Mouse (Mus musculus) splenic B cell, adult 2 months (primary cell): ENCODE measurements around the gene Rbp1.

ENCODE experiments used
- DNase-seq: peaks from one replicate; pipeline ENCODE4 v3.0.0-alpha.2; 2011; ENCODE audit warnings: low read depth, low spot score
- H3K27me3 ChIP-seq: 2 replicates; pipeline ENCODE4 v1.6.1; 2012; ENCODE audit warnings: mild to moderate bottlenecking, low read length, moderate library complexity, mixed read lengths; ENCODE audit not compliant: control insufficient read depth, poor library complexity, insufficient read depth, severe bottlenecking
- H3K36me3 ChIP-seq: 2 replicates; pipeline ENCODE4 v1.6.1; 2012; ENCODE audit warnings: mild to moderate bottlenecking, low read length, moderate library complexity, mixed read lengths; ENCODE audit not compliant: control insufficient read depth, poor library complexity, insufficient read depth, severe bottlenecking

Rbp1 gene

GRCm38 (mm10) chr9:98422656-98423055, at the start of gene Rbp1:
Rbp1 (plus strand) TSS chr9:98422961.
- Histone ChIP-seq H3K27me3 (no peaks in the 10 kb centered on the region), H3K36me3 (no peaks in the 10 kb centered on the region)
- DNase-seq, result no peak

- Histone ChIP-seq H3K27me3 (no peaks in the 10 kb centered on the region), H3K36me3 (no peaks in the 10 kb centered on the region)
- DNase-seq, result no peak
Measured at GRCm38 (mm10) chr9:98373358-98373757, 49.4 kb upstream of the Rbp1 start.

- H3K27me3 ChIP-seq, result no peaks in the 10 kb centered on the region
- no peaks in the 10 kb centered on the region for H3K36me3 ChIP-seq
- no peak for DNase-seq
Measured at GRCm38 (mm10) chr9:98374897-98375296, 47.9 kb upstream of the Rbp1 start.

GRCm38 (mm10) chr9:98375329-98376170, 47.2 kb upstream of the Rbp1 start:
- DNase-seq, result no peak
- H3K27me3 ChIP-seq, result no peaks in the 10 kb centered on the region
- H3K36me3 ChIP-seq, result no peaks in the 10 kb centered on the region

GRCm38 (mm10) chr9:98379736-98380135, 43.0 kb upstream of the Rbp1 start:
- Histone ChIP-seq H3K36me3 (no peaks in the 10 kb centered on the region), H3K27me3 (no peaks in the 10 kb centered on the region)
- DNase-seq, result no peak

- DNase-seq, result no peak
- Histone ChIP-seq H3K27me3 (no peaks in the 10 kb centered on the region), H3K36me3 (no peaks in the 10 kb centered on the region)
Measured at GRCm38 (mm10) chr9:98380593-98380992, 42.2 kb upstream of the Rbp1 start.

- no peaks in the 10 kb centered on the region for H3K27me3 ChIP-seq
- no peaks in the 10 kb centered on the region for H3K36me3 ChIP-seq
- DNase-seq, result no peak
Measured at GRCm38 (mm10) chr9:98387741-98388632, 34.8 kb upstream of the Rbp1 start.

- Histone ChIP-seq H3K27me3 (no peaks in the 10 kb centered on the region), H3K36me3 (no peaks in the 10 kb centered on the region)
- no peak for DNase-seq
Measured at GRCm38 (mm10) chr9:98388633-98388965, 34.2 kb upstream of the Rbp1 start.

GRCm38 (mm10) chr9:98393496-98393895, 29.3 kb upstream of the Rbp1 start:
- no peak for DNase-seq
- Histone ChIP-seq H3K27me3 (no peaks in the 10 kb centered on the region), H3K36me3 (no peaks in the 10 kb centered on the region)

GRCm38 (mm10) chr9:98397211-98397610, 25.6 kb upstream of the Rbp1 start:
- Histone ChIP-seq H3K27me3 (no peaks in the 10 kb centered on the region), H3K36me3 (no peaks in the 10 kb centered on the region; the same call in 1 of the 2 replicates)
- DNase-seq, result no peak

GRCm38 (mm10) chr9:98397866-98398265, 24.9 kb upstream of the Rbp1 start:
- H3K36me3 ChIP-seq, result no peaks in the 10 kb centered on the region; the same call in 1 of the 2 replicates
- DNase-seq, result no peak
- H3K27me3 ChIP-seq, result no peaks in the 10 kb centered on the region

GRCm38 (mm10) chr9:98400185-98400894, 22.4 kb upstream of the Rbp1 start:
- DNase-seq, result no peak
- Histone ChIP-seq H3K36me3 (no peaks in the 10 kb centered on the region; the same call in 1 of the 2 replicates), H3K27me3 (no peaks in the 10 kb centered on the region)

- DNase-seq, result no peak
- no peaks in the 10 kb centered on the region for H3K27me3 ChIP-seq
- H3K36me3 ChIP-seq, result no peaks in the 10 kb centered on the region; the same call in 1 of the 2 replicates
Measured at GRCm38 (mm10) chr9:98401611-98402010, 21.1 kb upstream of the Rbp1 start.

- no peaks in the 10 kb centered on the region for H3K27me3 ChIP-seq
- no peaks in the 10 kb centered on the region; the same call in 1 of the 2 replicates for H3K36me3 ChIP-seq
- DNase-seq, result no peak
Measured at GRCm38 (mm10) chr9:98407771-98408170, 15.0 kb upstream of the Rbp1 start.
